Mouse (Mus musculus) CH12.LX (cell line): ENCODE data around the gene Dpm2. TPM values are rescaled to one million over a fixed set of nuclear protein-coding genes. Genes with fewer than 3 reads are reported as not detected.

Experiments used
- polyA plus RNA-seq: library from polyadenylated mRNA; unstranded; fragments of >175 nt; gene quantifications from 2 replicates; pipeline ENCODE4 v1.2.1, GENCODE M21; 2012; ENCODE audit warnings: low read depth; ENCODE audit not compliant: insufficient read length
- total RNA-seq, 2 experiments: library from RNA; depleted of rRNA; stranded (reverse); fragments of 300-350 nt in 1 of 2; fragments of >200 nt in 1 of 2; gene quantifications; 2 replicates each; pipeline ENCODE4 v1.2.3; 2012 to 2014

Gene Dpm2
- total and polyA plus RNA-seq, 3 experiments, result 30.9 to 63.6 (median 33.8) TPM

Other genes starting within 250 kb of the Dpm2 start
Only the 20 nearest of the 22 such genes appear.
- gene 1110008P14Rik, start 188.9 kb upstream of the Dpm2 start, total RNA-seq (2012; rRNA removed), result 32.4 and 41.2 TPM in 2 replicates
- 20.2 and 27.8 TPM in 2 replicates for gene 1110008P14Rik, start 188.9 kb upstream of the Dpm2 start, total RNA-seq (2014; rRNA removed)
- 16.8 and 24.3 TPM in 2 replicates for gene 1110008P14Rik, start 188.9 kb upstream of the Dpm2 start, polyA plus RNA-seq
- gene Lcn2, start 182.6 kb upstream of the Dpm2 start, total RNA-seq (2012; rRNA removed), result not detected in 2 replicates
- not detected in 2 replicates for gene Lcn2, start 182.6 kb upstream of the Dpm2 start, total RNA-seq (2014; rRNA removed)
- gene Lcn2, start 182.6 kb upstream of the Dpm2 start, polyA plus RNA-seq, result not detected in 2 replicates
- 19.6 and 21.3 TPM in 2 replicates for gene Ptges2, start 175.0 kb upstream of the Dpm2 start, total RNA-seq (2012; rRNA removed)
- 14.7 and 17.1 TPM in 2 replicates for gene Ptges2, start 175.0 kb upstream of the Dpm2 start, total RNA-seq (2014; rRNA removed)
- gene Ptges2, start 175.0 kb upstream of the Dpm2 start, polyA plus RNA-seq, result 19.5 and 20.3 TPM in 2 replicates
- gene Naif1, start 120.4 kb upstream of the Dpm2 start, total RNA-seq (2012; rRNA removed), result 3.3 and 3.5 TPM in 2 replicates
- gene Naif1, start 120.4 kb upstream of the Dpm2 start, total RNA-seq (2014; rRNA removed), result 2.5 and 2.7 TPM in 2 replicates
- 5.0 and 6.5 TPM in 2 replicates for gene Naif1, start 120.4 kb upstream of the Dpm2 start, polyA plus RNA-seq
- 9.8 and 14.1 TPM in 2 replicates for gene Slc25a25, start 119.4 kb upstream of the Dpm2 start, total RNA-seq (2012; rRNA removed)
- 6.6 TPM in 2 replicates for gene Slc25a25, start 119.4 kb upstream of the Dpm2 start, total RNA-seq (2014; rRNA removed)
- 9.4 and 10.0 TPM in 2 replicates for gene Slc25a25, start 119.4 kb upstream of the Dpm2 start, polyA plus RNA-seq
- 3.8 and 5.1 TPM in 2 replicates for gene Fam102a, start 35.5 kb upstream of the Dpm2 start, total RNA-seq (2012; rRNA removed)
- 1.3 and 1.7 TPM in 2 replicates for gene Fam102a, start 35.5 kb upstream of the Dpm2 start, total RNA-seq (2014; rRNA removed)
- 6.7 and 7.8 TPM in 2 replicates for gene Fam102a, start 35.5 kb upstream of the Dpm2 start, polyA plus RNA-seq
- gene Pip5kl1, start 3.9 kb downstream of the Dpm2 start, total RNA-seq (2012; rRNA removed), result 0.64 and 1.3 TPM in 2 replicates
- 0.28 TPM in 1 of 2 replicates, not detected in the other for gene Pip5kl1, start 3.9 kb downstream of the Dpm2 start, total RNA-seq (2014; rRNA removed)
- gene Pip5kl1, start 3.9 kb downstream of the Dpm2 start, polyA plus RNA-seq, result 0.57 and 0.82 TPM in 2 replicates
- 0.13 TPM in 1 of 2 replicates, not detected in the other for gene 9430097D07Rik, start 4.8 kb downstream of the Dpm2 start, total RNA-seq (2012; rRNA removed)
- gene 9430097D07Rik, start 4.8 kb downstream of the Dpm2 start, total RNA-seq (2014; rRNA removed), result not detected in 2 replicates
- not detected in 2 replicates for gene 9430097D07Rik, start 4.8 kb downstream of the Dpm2 start, polyA plus RNA-seq
- 51.9 and 57.4 TPM in 2 replicates for gene St6galnac4, start 16.2 kb downstream of the Dpm2 start, total RNA-seq (2012; rRNA removed)
- 45.9 and 58.3 TPM in 2 replicates for gene St6galnac4, start 16.2 kb downstream of the Dpm2 start, total RNA-seq (2014; rRNA removed)
- 81.7 and 87.0 TPM in 2 replicates for gene St6galnac4, start 16.2 kb downstream of the Dpm2 start, polyA plus RNA-seq
- gene St6galnac6, start 28.9 kb downstream of the Dpm2 start, total RNA-seq (2012; rRNA removed), result 13.9 and 14.3 TPM in 2 replicates
- 12.9 and 13.2 TPM in 2 replicates for gene St6galnac6, start 28.9 kb downstream of the Dpm2 start, total RNA-seq (2014; rRNA removed)
- 10.7 and 13.3 TPM in 2 replicates for gene St6galnac6, start 28.9 kb downstream of the Dpm2 start, polyA plus RNA-seq
- 2.9 and 3.9 TPM in 2 replicates for gene Ak1, start 50.9 kb downstream of the Dpm2 start, total RNA-seq (2012; rRNA removed)
- gene Ak1, start 50.9 kb downstream of the Dpm2 start, total RNA-seq (2014; rRNA removed), result 1.4 TPM in 2 replicates
- gene Ak1, start 50.9 kb downstream of the Dpm2 start, polyA plus RNA-seq, result 1.5 and 2.8 TPM in 2 replicates
- 0.13 TPM in 2 replicates for gene Eng, start 75.7 kb downstream of the Dpm2 start, total RNA-seq (2012; rRNA removed)
- gene Eng, start 75.7 kb downstream of the Dpm2 start, total RNA-seq (2014; rRNA removed), result 0.08 TPM in 1 of 2 replicates, not detected in the other
- 0.44 and 0.47 TPM in 2 replicates for gene Eng, start 75.7 kb downstream of the Dpm2 start, polyA plus RNA-seq
- gene Fpgs, start 133.3 kb downstream of the Dpm2 start, total RNA-seq (2012; rRNA removed), result 31.8 and 34.1 TPM in 2 replicates
- gene Fpgs, start 133.3 kb downstream of the Dpm2 start, total RNA-seq (2014; rRNA removed), result 37.9 and 41.8 TPM in 2 replicates
- 52.4 and 59.2 TPM in 2 replicates for gene Fpgs, start 133.3 kb downstream of the Dpm2 start, polyA plus RNA-seq
- gene Cdk9, start 142.2 kb downstream of the Dpm2 start, total RNA-seq (2012; rRNA removed), result 41.7 and 45.2 TPM in 2 replicates
- 72.1 and 73.7 TPM in 2 replicates for gene Cdk9, start 142.2 kb downstream of the Dpm2 start, total RNA-seq (2014; rRNA removed)
- gene Cdk9, start 142.2 kb downstream of the Dpm2 start, polyA plus RNA-seq, result 136 and 138 TPM in 2 replicates
- gene Sh2d3c, start 150.2 kb downstream of the Dpm2 start, total RNA-seq (2012; rRNA removed), result 10.2 and 11.1 TPM in 2 replicates
- 4.8 and 5.1 TPM in 2 replicates for gene Sh2d3c, start 150.2 kb downstream of the Dpm2 start, total RNA-seq (2014; rRNA removed)
- 22.0 and 25.8 TPM in 2 replicates for gene Sh2d3c, start 150.2 kb downstream of the Dpm2 start, polyA plus RNA-seq
- not detected in 2 replicates for gene 6330409D20Rik, start 170.2 kb downstream of the Dpm2 start, total RNA-seq (2012; rRNA removed)
- not detected in 2 replicates for gene 6330409D20Rik, start 170.2 kb downstream of the Dpm2 start, total RNA-seq (2014; rRNA removed)
- gene 6330409D20Rik, start 170.2 kb downstream of the Dpm2 start, polyA plus RNA-seq, result 0.41 and 0.46 TPM in 2 replicates
- 49.9 and 53.8 TPM in 2 replicates for gene Tor2a, start 186.4 kb downstream of the Dpm2 start, total RNA-seq (2012; rRNA removed)
- gene Tor2a, start 186.4 kb downstream of the Dpm2 start, total RNA-seq (2014; rRNA removed), result 37.5 and 41.4 TPM in 2 replicates
- 28.5 and 33.3 TPM in 2 replicates for gene Tor2a, start 186.4 kb downstream of the Dpm2 start, polyA plus RNA-seq
- 0.81 and 0.97 TPM in 2 replicates for gene Ttc16, start 204.8 kb downstream of the Dpm2 start, total RNA-seq (2012; rRNA removed)
- gene Ttc16, start 204.8 kb downstream of the Dpm2 start, total RNA-seq (2014; rRNA removed), result 0.11 TPM in 1 of 2 replicates, not detected in the other
- gene Ttc16, start 204.8 kb downstream of the Dpm2 start, polyA plus RNA-seq, result 0.24 TPM in 1 of 2 replicates, not detected in the other
- gene Ptrh1, start 204.9 kb downstream of the Dpm2 start, total RNA-seq (2012; rRNA removed), result 9.2 and 11.1 TPM in 2 replicates
- 1.4 and 1.7 TPM in 2 replicates for gene Ptrh1, start 204.9 kb downstream of the Dpm2 start, total RNA-seq (2014; rRNA removed)
- gene Ptrh1, start 204.9 kb downstream of the Dpm2 start, polyA plus RNA-seq, result 4.6 and 6.9 TPM in 2 replicates
- gene Cfap157, start 213.6 kb downstream of the Dpm2 start, total RNA-seq (2012; rRNA removed), result not detected in 2 replicates
- not detected in 2 replicates for gene Cfap157, start 213.6 kb downstream of the Dpm2 start, total RNA-seq (2014; rRNA removed)
- 0.23 and 0.67 TPM in 2 replicates for gene Cfap157, start 213.6 kb downstream of the Dpm2 start, polyA plus RNA-seq